Mouse (Mus musculus) hindbrain, embryonic 14.5 days (tissue): ENCODE results near the gene Dmtf1. TPM values are rescaled to one million over a fixed set of nuclear protein-coding genes. Genes with fewer than 3 reads are reported as not detected.
"Not testable (repeated sequence)": the region's sequence is repeated elsewhere in the genome, so short reads cannot be mapped to it uniquely, and the experiment has no call there.

ENCODE experiments used
- ATAC-seq: fragments of 200-750 bp; cut with Nextera tagmentation; 2 replicates; pipeline ENCODE4 v1.8.0; 2017; ENCODE audit warnings: moderate number of reproducible peaks, mild to moderate bottlenecking, moderate TSS enrichment, moderate library complexity; ENCODE audit not compliant: low FRiP score
- DNase-seq: peaks from one replicate; pipeline ENCODE4 v3.0.0-alpha.2; 2015; ENCODE audit warnings: low spot score
- H3K27ac ChIP-seq: fragments of 300-500 bp; sonication (generic); 2 replicates; pipeline ENCODE4 v1.5.1; 2014; ENCODE audit warnings: mild to moderate bottlenecking, moderate library complexity
- H3K27me3 ChIP-seq: fragments of 300-500 bp; sonication (generic); 2 replicates; pipeline ENCODE4 v1.6.1; 2014; ENCODE audit warnings: mild to moderate bottlenecking, low read length, mixed read lengths; ENCODE audit not compliant: control insufficient read depth, insufficient read depth
- H3K36me3 ChIP-seq: fragments of 300-500 bp; sonication (generic); replicated peaks from 2 replicates; pipeline ENCODE4 v1.6.1; 2014; ENCODE audit not compliant: control insufficient read depth, insufficient read depth
- H3K4me1 ChIP-seq: fragments of 300-500 bp; sonication (generic); replicated peaks from 2 replicates; pipeline ENCODE4 v1.6.1; 2014; ENCODE audit warnings: antibody characterized with exemption, low read length, mixed read lengths; ENCODE audit not compliant: control insufficient read depth, insufficient read depth
- H3K4me2 ChIP-seq: fragments of 300-500 bp; sonication (generic); replicated peaks from 2 replicates; pipeline ENCODE4 v1.6.1; 2014; ENCODE audit warnings: mild to moderate bottlenecking, moderate library complexity
- H3K4me3 ChIP-seq: fragments of 300-500 bp; sonication (generic); replicated peaks from 2 replicates; pipeline ENCODE4 v1.5.1; 2014; ENCODE audit warnings: mild to moderate bottlenecking, low read length
- H3K9ac ChIP-seq: fragments of 300-500 bp; sonication (generic); 2 replicates; pipeline ENCODE4 v1.6.1; 2014
- H3K9me3 ChIP-seq: fragments of 300-500 bp; sonication (generic); 2 replicates; pipeline ENCODE4 v1.6.1; 2016; ENCODE audit warnings: low read length; ENCODE audit not compliant: control insufficient read depth
- WGBS: fragments of 180-500 bp; shearing (Covaris S2); extraction: QIAGEN DNeasy Blood & Tissue Kit; methylation state at CpG from one replicate; pipeline ENCODE4 v1.1.7; 2014; 5-methylcytosine and 5-hydroxymethylcytosine counted together
- polyA plus RNA-seq: library from polyadenylated mRNA; unstranded; fragments of >200 nt; fragmentation: Nextera tagmentation; extraction: Ambion mirVana; gene quantifications from 2 replicates; pipeline ENCODE4 v1.2.1, GENCODE M21; 2014

Gene Dmtf1
- 65.3 and 66.4 TPM in 2 replicates for polyA plus RNA-seq

DNA sequence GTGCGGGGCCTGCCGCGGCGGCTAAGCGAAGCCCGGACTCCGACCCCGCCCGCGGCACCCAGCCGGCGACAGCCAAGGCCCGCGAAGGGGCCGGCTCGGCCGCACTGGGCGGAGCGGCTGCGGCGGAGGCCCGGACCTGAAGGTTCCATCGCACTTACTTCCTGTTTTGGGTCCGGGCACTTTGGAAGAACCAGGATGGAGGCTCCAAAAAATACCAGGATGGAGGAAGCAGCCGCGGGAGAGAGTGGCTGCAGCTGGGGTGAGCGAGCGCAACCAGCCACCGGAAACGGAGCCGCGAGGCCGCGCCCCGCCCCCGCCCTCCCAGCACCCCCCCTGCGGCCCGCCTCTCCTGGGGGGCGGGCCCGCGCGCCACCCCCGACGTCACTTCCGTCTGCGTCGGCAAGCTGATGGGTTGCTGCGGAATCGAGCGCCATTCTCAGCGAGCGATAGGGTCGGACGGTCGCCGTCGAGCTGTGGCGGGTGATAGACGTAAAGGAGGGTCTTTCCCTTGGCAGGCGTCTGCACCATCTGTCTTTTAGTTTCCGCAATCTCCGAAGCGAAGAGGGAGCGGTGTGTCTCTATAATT is at the start of gene Dmtf1:
Gene Dmtf1 (minus strand): TSS at position 321 of the 586 bp plus-strand sequence.
- no peaks in the 10 kb centered on the region for H3K36me3 ChIP-seq
- WGBS: 2% methylated on average over 63 of the region's 64 CpGs
- peak within 1 kb of the TSS; percentile 63 for H3K4me2 ChIP-seq
- peaks cover 30% of the 10 kb centered on the region for H3K4me1 ChIP-seq
- H3K27ac ChIP-seq: peak within 1 kb of the TSS; percentile 99
- ATAC-seq (peak; percentile 97), DNase-seq (peak; percentile 94)
- H3K4me3 ChIP-seq: peak within 1 kb of the TSS; percentile 97
- no peaks in the 10 kb centered on the region for H3K9me3 ChIP-seq
- H3K9ac ChIP-seq: peak within 1 kb of the TSS; percentile 96
- no peaks in the 10 kb centered on the region for H3K27me3 ChIP-seq

DNA sequence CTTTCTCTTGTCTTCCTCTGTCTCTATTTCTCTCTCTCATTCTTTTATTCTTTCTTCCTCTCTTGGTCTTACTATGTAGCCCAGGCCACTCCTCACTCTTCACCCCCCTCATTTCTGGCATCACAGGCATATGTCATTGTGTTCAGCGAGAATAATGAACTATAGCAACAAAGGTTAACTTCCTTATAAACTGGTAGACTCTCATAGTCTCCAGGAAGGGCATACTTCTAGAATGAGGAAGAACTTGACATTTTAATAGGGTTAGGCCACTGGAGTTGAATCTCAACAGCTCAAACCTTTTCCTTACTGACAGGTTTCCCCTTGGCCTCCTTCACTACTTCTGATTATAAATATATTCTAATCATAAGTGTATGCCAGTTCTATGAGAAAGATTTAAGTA is 24.9 kb upstream of the Dmtf1 start:
- H3K9me3 ChIP-seq: no peaks in the 10 kb centered on the region
- ATAC-seq: no peak
- no peak overlapping the region for H3K4me3 ChIP-seq
- no peaks in the 10 kb centered on the region for H3K36me3 ChIP-seq
- H3K9ac ChIP-seq: no peak overlapping the region
- H3K4me1 ChIP-seq: no peaks in the 10 kb centered on the region
- H3K27me3 ChIP-seq: no peaks in the 10 kb centered on the region
- 80% methylated on average over 1 of the region's 1 CpGs for WGBS
- H3K4me2 ChIP-seq: no peak overlapping the region
- no peak for DNase-seq
- H3K27ac ChIP-seq: no peak overlapping the region

DNA sequence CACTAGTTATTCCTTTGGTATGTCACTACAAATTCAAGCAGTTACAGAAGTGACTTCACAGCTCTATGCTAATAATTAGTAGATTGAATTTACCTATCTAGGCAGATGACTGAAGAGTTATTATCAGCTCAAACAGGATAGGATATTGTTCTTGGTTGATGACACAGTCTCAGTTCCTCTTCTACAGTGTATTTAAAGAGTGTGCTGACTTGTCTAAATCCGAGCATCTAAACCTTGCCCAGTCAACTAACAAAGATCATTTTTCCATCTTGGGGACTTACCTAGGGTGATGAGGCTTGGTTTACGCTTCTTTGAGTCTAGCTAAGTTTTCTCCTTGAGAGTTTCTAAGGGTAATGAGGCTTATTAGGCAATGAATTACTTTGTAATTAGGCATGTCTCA is 11.7 kb upstream of the Dmtf1 start:
- Histone ChIP-seq H3K9me3 (no peaks in the 10 kb centered on the region), H3K4me1 (no peaks in the 10 kb centered on the region), H3K9ac (no peak overlapping the region), H3K4me2 (no peak overlapping the region), H3K36me3 (no peaks in the 10 kb centered on the region), H3K4me3 (no peak overlapping the region), H3K27ac (no peak overlapping the region), H3K27me3 (no peaks in the 10 kb centered on the region)
- no peak for DNase-seq
- ATAC-seq: no peak
- WGBS: 81% methylated on average over 2 of the region's 2 CpGs

DNA sequence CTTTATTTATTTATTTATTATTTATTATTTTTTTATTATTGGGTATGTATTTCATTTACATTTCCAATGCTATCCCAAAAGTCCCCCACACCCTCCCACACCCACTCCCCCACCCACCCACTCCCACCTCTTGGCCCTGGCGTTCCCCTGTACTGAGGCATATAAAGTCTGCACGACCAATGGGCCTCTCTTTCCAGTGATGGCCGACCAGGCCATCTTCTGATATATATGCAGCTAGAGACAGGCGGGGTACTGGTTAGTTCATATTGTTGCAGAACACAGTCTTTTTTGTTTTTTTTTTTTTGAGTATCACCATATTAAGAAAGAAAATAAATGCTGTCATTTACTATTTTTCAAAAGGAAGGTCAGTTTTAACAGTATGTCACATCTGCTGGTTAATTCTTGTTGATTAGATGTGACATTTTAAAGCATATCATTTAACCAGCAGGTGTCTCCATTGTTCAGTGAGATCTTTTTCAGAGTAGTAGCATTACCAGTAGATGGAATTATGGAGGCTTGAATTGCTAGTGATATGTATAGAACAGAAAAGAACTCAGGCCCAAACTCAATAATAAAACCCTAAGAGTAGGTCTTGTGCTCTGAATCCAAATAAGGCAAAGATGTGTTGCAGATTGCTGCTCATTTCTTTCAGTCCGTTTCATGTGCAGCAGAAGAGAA is 7.9 kb upstream of the Dmtf1 start:
- H3K36me3 ChIP-seq, H3K27me3 ChIP-seq, H3K4me3 ChIP-seq, H3K9ac ChIP-seq, H3K9me3 ChIP-seq, H3K4me1 ChIP-seq, H3K4me2 ChIP-seq, H3K27ac ChIP-seq: not testable (repeated sequence)
- DNase-seq: peak; percentile 74
- WGBS: 82% methylated on average over 5 of the region's 5 CpGs
- peak; percentile 69; the same call in 1 of the 2 replicates for ATAC-seq

DNA sequence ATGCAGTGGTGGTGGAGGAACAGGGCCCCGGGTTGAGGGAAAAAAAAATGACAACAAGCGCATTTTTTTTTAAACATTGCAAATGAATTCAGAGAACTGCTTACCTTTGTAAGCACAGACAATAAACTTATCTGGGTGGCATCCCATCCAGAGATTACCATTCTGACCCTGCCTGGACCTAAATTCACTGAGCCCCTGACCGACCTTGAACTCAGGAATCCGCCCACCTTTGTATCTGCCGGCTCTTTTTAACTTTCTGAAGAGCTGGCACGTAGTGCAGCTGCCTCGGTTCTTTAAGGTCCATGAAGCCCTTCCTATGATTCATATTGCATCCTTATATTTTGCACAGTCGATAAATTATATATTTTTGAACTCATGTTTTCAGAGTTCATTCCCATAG is 4.8 kb upstream of the Dmtf1 start:
- H3K9ac ChIP-seq: no peak overlapping the region
- H3K27ac ChIP-seq: no peak overlapping the region
- no peaks in the 10 kb centered on the region for H3K9me3 ChIP-seq
- 76% methylated on average over 8 of the region's 8 CpGs for WGBS
- H3K4me2 ChIP-seq: no peak overlapping the region
- ATAC-seq: no peak
- H3K27me3 ChIP-seq: no peaks in the 10 kb centered on the region
- peaks cover 8% of the 10 kb centered on the region for H3K4me1 ChIP-seq
- no peak for DNase-seq
- no peak overlapping the region for H3K4me3 ChIP-seq
- H3K36me3 ChIP-seq: no peaks in the 10 kb centered on the region

DNA sequence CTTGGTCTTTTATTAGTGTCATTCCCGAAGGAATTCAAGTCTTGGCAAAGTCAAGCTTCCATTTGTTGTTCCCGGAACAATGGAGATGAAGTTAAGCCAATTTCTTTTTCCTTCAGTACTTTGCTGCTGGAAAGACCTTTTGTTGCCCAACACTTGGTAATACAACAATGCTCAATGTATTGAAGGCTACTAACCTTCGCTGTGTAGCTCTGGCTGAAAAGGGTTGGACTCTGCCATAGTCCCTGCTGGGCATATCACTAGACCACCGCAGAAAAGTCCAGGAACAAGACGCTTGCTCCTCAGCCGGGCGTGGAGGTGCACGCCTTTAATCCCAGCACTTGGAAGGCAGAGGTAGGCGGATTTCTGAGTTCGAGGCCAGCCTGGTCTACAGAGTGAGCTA is 3.6 kb upstream of the Dmtf1 start:
- H3K27me3 ChIP-seq, H3K4me2 ChIP-seq, H3K27ac ChIP-seq, H3K36me3 ChIP-seq, H3K9ac ChIP-seq, H3K9me3 ChIP-seq, H3K4me1 ChIP-seq, H3K4me3 ChIP-seq, ATAC-seq, DNase-seq: not testable (repeated sequence)
- WGBS: 85% methylated on average over 10 of the region's 10 CpGs

DNA sequence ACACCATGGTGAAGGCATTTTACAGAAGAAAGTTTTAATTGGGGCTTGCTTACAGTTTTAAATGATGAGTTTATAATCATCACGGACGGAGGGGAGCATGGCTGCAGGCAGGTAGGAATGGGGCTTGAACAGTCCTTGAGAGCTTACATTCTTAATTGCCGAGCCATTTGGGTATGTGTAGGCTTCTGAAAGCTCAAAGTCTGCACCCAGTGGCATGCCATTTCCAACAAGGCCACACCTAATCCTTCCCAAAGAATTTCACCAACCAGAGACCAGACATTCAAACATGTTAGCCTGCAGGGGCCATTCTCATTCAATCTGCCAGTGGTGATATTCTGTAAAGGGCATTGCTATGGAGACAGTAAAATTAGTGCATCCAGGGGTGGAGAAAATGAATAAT is 1.8 kb upstream of the Dmtf1 start:
- Histone ChIP-seq H3K9ac (no peak overlapping the region), H3K36me3 (no peaks in the 10 kb centered on the region), H3K4me1 (peaks cover 23% of the 10 kb centered on the region), H3K9me3 (no peaks in the 10 kb centered on the region), H3K4me2 (no peak overlapping the region), H3K27me3 (no peaks in the 10 kb centered on the region), H3K4me3 (no peak overlapping the region), H3K27ac (no peak overlapping the region)
- ATAC-seq: no peak
- no peak for DNase-seq
- WGBS: 92% methylated on average over 3 of the region's 3 CpGs

DNA sequence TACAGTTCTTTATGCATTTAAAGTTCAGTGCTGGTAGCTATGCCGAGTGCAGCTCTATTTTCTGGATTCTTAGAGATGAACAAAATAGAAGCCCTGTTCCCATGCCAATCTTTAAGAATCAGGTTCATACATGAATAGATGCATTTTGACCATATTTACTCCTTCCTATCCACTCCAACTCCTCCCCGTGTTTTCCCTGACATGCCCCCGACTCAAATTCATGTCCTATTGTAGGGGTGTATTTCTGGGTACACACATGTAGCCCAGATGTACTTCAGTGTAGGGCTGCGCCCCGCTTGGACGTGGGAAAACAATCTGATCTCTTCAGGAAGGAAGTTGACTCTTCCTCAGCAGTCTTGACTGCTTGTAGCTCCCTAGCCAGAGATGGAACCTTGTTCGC is 512 bp upstream of the Dmtf1 start:
- H3K27me3 ChIP-seq: no peaks in the 10 kb centered on the region
- ATAC-seq (peak; percentile 4; the same call in 1 of the 2 replicates), DNase-seq (no peak)
- no peaks in the 10 kb centered on the region for H3K9me3 ChIP-seq
- H3K4me1 ChIP-seq: peaks cover 29% of the 10 kb centered on the region
- 20% methylated on average over 7 of the region's 7 CpGs for WGBS
- H3K27ac ChIP-seq: peak overlapping the region; percentile 99
- peak overlapping the region; percentile 64 for H3K9ac ChIP-seq
- peak overlapping the region; percentile 97 for H3K4me3 ChIP-seq
- peak overlapping the region; percentile 61 for H3K4me2 ChIP-seq
- H3K36me3 ChIP-seq: no peaks in the 10 kb centered on the region

DNA sequence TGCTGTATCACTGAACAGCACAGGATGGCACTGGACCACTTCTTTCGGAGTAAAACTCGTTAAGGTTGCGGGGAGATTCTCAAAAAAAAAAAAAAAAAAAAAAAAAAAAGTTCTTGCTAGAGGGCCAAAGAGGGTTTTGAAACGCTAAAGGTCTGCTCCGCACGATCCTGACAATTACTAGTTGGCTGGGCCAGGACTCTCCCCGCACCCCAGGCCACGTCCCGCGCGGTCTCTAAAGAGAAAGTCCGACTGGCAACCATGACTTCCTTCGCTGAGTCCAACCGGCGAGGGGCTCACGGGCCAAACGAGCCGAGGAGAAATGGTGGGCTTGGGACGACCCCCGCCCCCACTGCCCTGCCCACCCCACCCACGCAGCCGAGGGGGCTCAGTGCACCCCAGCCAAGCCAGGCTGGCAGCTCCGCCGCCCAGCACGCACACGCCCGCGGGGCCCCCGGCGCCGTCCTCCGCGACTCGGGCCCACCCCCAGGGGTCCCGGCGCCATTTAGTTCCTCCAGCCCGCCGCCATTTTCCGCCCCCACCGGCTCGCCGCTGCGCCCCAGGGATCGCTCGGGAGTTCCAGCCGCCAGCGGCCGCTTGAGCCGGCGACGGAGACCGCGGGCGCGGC is 633 bp downstream of the Dmtf1 start:
- 0% methylated on average over 48 of the region's 55 CpGs for WGBS
- no peak for DNase-seq
- H3K9ac ChIP-seq: peak overlapping the region; percentile 96

More for the DNA sequence above, 633 bp downstream of the Dmtf1 start:
- peak overlapping the region; percentile 99 for H3K27ac ChIP-seq
- peak overlapping the region; percentile 63 for H3K4me2 ChIP-seq
- no peaks in the 10 kb centered on the region for H3K36me3 ChIP-seq
- H3K9me3 ChIP-seq: no peaks in the 10 kb centered on the region
- H3K4me3 ChIP-seq: peak overlapping the region; percentile 97
- peak; percentile 73 for ATAC-seq
- no peaks in the 10 kb centered on the region for H3K27me3 ChIP-seq
- peaks cover 30% of the 10 kb centered on the region for H3K4me1 ChIP-seq
